Mouse (Mus musculus) heart, postnatal 0 days (tissue): ENCODE data around the gene Rtn4ip1. TPM values are rescaled to one million over a fixed set of nuclear protein-coding genes. Genes with fewer than 3 reads are reported as not detected.

Experiments
- ATAC-seq: fragments of 200-750 bp; cut with Nextera tagmentation; 2 replicates; pipeline ENCODE4 v1.8.0; 2017; ENCODE audit warnings: low read depth, moderate number of reproducible peaks, moderate library complexity; ENCODE audit not compliant: insufficient read depth
- DNase-seq: peaks from one replicate; pipeline ENCODE4 v3.0.0-alpha.2; 2016; ENCODE audit warnings: low spot score
- H3K27ac ChIP-seq: fragments of 300-500 bp; sonication (generic); 2 replicates; pipeline ENCODE4 v1.5.1; 2014; ENCODE audit warnings: low read depth, mild to moderate bottlenecking
- H3K27me3 ChIP-seq: fragments of 300-500 bp; sonication (generic); 2 replicates; pipeline ENCODE4 v1.6.1; 2014; ENCODE audit warnings: low read length, mixed read lengths; ENCODE audit not compliant: control insufficient read depth, insufficient read depth
- H3K36me3 ChIP-seq: fragments of 300-500 bp; sonication (generic); replicated peaks from 2 replicates; pipeline ENCODE4 v1.6.1; 2014; ENCODE audit warnings: low read length, mixed read lengths; ENCODE audit not compliant: control insufficient read depth, insufficient read depth
- H3K4me1 ChIP-seq: fragments of 300-500 bp; sonication (generic); 2 replicates; pipeline ENCODE4 v1.6.1; 2014; ENCODE audit warnings: antibody characterized with exemption; ENCODE audit not compliant: control insufficient read depth, insufficient read depth
- H3K4me2 ChIP-seq: fragments of 300-500 bp; sonication (generic); 2 replicates; pipeline ENCODE4 v1.6.1; 2014; ENCODE audit warnings: low read depth, mild to moderate bottlenecking, low read length, moderate library complexity
- H3K4me3 ChIP-seq: fragments of 300-500 bp; sonication (generic); 2 replicates; pipeline ENCODE4 v1.5.1; 2014; ENCODE audit warnings: low read depth, low read length
- H3K9ac ChIP-seq: fragments of 300-500 bp; sonication (generic); replicated peaks from 2 replicates; pipeline ENCODE4 v1.6.1; 2014; ENCODE audit warnings: low read depth, low read length, mixed read lengths
- H3K9me3 ChIP-seq: fragments of 300-500 bp; sonication (generic); replicated peaks from 2 replicates; pipeline ENCODE4 v1.6.1; 2016; ENCODE audit warnings: low read length; ENCODE audit not compliant: control insufficient read depth
- CTCF ChIP-seq: IDR thresholded peaks from 2 replicates; pipeline ENCODE4 v1.5.1; 2016; ENCODE audit warnings: antibody characterized with exemption, control low read depth, low read depth
- EP300 ChIP-seq: IDR thresholded peaks from 2 replicates; pipeline ENCODE4 v1.6.1; 2016; ENCODE audit warnings: antibody characterized with exemption, low read depth
- WGBS: fragments of 180-500 bp; shearing (Covaris S2); extraction: QIAGEN DNeasy Blood & Tissue Kit; methylation state at CpG from one replicate; pipeline ENCODE4 v1.1.7; 2014; 5-methylcytosine and 5-hydroxymethylcytosine counted together
- polyA plus RNA-seq: library from polyadenylated mRNA; unstranded; fragments of >200 nt; fragmentation: Nextera tagmentation; extraction: Ambion mirVana; gene quantifications from 2 replicates; pipeline ENCODE4 v1.2.1, GENCODE M21; 2015
- total RNA-seq: library from RNA; depleted of rRNA; stranded (reverse); fragments of >200 nt; gene quantifications from 2 replicates; pipeline ENCODE4 v1.2.3, GENCODE M21; 2014; ENCODE audit warnings: low replicate concordance

The Rtn4ip1 gene
- total and polyA plus RNA-seq, 2 experiments from 2014 or later = 12.0 to 32.9 TPM

- H3K36me3 ChIP-seq = no peaks in the 10 kb centered on the region
- no peak overlapping the region for H3K4me3 ChIP-seq
- DNase-seq = no peak
- no peak overlapping the region for H3K4me2 ChIP-seq
- 90% methylated on average over 1 of the region's 1 CpGs for WGBS
- H3K9me3 ChIP-seq = no peaks in the 10 kb centered on the region
- no peak for ATAC-seq
- no peak for TF ChIP-seq EP300
- no peak for TF ChIP-seq CTCF
- H3K9ac ChIP-seq = no peak overlapping the region
- H3K27ac ChIP-seq = no peak overlapping the region
- H3K27me3 ChIP-seq = no peaks in the 10 kb centered on the region
- H3K4me1 ChIP-seq = peaks cover 20% of the 10 kb centered on the region
Observed at GRCm38 (mm10) chr10:43904569-43904968, 3.0 kb downstream of the Rtn4ip1 start.

DNA sequence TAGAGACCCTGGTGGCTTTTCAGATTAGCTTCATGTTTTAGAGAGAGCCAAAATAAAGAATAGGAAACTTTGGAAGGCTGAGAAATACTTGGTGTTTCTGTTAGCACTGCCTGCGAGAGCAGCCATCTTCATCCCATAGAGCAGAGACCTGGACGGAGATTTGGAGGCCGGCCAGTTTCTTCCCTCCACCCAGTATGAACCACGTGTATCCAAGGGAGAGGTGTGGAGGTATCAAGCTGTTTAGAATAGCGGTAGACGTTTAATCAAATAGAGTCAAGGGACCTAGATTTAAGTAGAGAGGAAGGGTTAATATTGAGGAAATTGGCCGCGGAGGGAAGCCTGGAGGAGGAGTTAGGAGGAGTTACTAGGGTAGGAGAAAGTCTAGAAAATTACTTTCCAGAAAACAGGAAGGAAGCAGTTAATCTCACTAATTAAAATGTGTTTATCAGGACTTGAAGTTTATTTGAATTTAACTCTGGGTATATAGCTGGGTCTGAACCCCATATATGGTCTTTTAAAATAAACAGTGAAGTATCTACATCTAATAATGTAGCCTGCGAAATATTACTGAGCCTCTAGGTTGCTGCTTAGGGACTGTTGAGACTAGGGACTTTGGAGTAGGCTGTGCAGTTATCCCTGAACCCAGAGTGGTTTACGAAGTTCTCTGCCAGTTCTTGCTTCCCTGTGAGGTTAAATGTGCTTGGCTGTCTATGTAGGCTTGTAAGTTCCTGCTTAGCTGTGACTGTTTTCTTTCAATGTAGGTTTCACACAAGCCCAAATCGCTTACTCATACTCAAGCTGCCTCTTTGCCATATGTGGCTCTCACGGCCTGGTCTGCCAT lies 8.6 kb downstream of the Rtn4ip1 start:
- WGBS = 83% methylated on average over 12 of the region's 12 CpGs
- TF ChIP-seq CTCF (no peak), EP300 (no peak)
- no peak overlapping the region for H3K27ac ChIP-seq

DNA sequence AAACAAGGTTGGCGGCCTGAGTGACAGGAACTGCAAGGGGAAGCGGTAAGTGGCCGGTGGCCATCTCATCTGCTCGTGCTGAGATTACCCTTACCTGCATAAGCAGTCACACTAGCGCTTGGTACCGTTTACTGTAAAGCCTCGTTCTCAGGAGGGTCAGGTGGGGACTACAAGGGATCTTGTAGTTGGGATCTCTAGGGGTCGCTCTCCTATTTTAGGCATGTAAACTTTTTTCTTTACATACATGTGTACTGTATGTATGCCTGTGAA lies 9.2 kb downstream of the Rtn4ip1 start:
- ATAC-seq = no peak
- no peaks in the 10 kb centered on the region for H3K9me3 ChIP-seq
- no peak overlapping the region for H3K4me2 ChIP-seq
- 86% methylated on average over 8 of the region's 8 CpGs for WGBS
- no peaks in the 10 kb centered on the region for H3K27me3 ChIP-seq
- H3K4me1 ChIP-seq = no peaks in the 10 kb centered on the region
- peaks cover 11% of the 10 kb centered on the region; the same call in 1 of the 2 replicates for H3K36me3 ChIP-seq
- no peak overlapping the region for H3K27ac ChIP-seq
- H3K9ac ChIP-seq = no peak overlapping the region
- no peak for DNase-seq
- H3K4me3 ChIP-seq = no peak overlapping the region
- TF ChIP-seq EP300 (no peak), CTCF (no peak)

More for the DNA sequence above, 8.6 kb downstream of the Rtn4ip1 start:
- H3K27me3 ChIP-seq = no peaks in the 10 kb centered on the region
- no peak overlapping the region for H3K4me3 ChIP-seq
- no peaks in the 10 kb centered on the region for H3K4me1 ChIP-seq
- DNase-seq = no peak
- H3K9me3 ChIP-seq = no peaks in the 10 kb centered on the region
- no peak overlapping the region for H3K9ac ChIP-seq
- H3K36me3 ChIP-seq = peaks cover 11% of the 10 kb centered on the region; the same call in 1 of the 2 replicates
- H3K4me2 ChIP-seq = no peak overlapping the region
- no peak for ATAC-seq

DNA sequence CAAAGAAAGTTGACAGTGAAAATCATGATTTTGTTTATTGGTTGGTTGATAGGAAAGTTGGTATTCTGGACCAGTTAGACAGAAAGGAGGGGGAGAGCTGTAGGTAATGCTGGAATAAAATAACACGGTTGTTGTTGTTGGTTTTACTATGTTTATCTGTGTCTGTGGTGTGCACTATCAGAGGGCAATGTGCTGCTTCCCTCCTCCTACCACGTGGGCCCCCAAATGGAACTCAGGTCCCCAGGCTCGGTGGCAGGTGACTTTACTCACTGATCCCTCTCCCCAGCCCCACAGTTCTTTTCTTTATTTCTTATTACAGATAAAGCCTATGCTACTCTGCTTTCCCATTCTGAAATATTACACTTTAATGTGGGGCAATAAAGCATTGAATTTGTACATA lies 10.6 kb downstream of the Rtn4ip1 start:
- Histone ChIP-seq H3K9ac (no peak overlapping the region), H3K4me3 (no peak overlapping the region), H3K4me2 (no peak overlapping the region), H3K36me3 (peaks cover 11% of the 10 kb centered on the region; the same call in 1 of the 2 replicates), H3K9me3 (no peaks in the 10 kb centered on the region), H3K27ac (no peak overlapping the region), H3K4me1 (peaks cover 6% of the 10 kb centered on the region), H3K27me3 (no peaks in the 10 kb centered on the region)
- DNase-seq (no peak), ATAC-seq (no peak)
- TF ChIP-seq CTCF (no peak), EP300 (no peak)
- 79% methylated on average over 3 of the region's 3 CpGs for WGBS

- Histone ChIP-seq H3K4me1 (peaks cover 11% of the 10 kb centered on the region), H3K4me2 (no peak overlapping the region), H3K9ac (no peak overlapping the region), H3K4me3 (no peak overlapping the region), H3K27me3 (no peaks in the 10 kb centered on the region), H3K36me3 (peaks cover 3% of the 10 kb centered on the region; the same call in 1 of the 2 replicates), H3K9me3 (no peaks in the 10 kb centered on the region), H3K27ac (no peak overlapping the region)
- TF ChIP-seq EP300 (no peak), CTCF (no peak)
- ATAC-seq (no peak), DNase-seq (no peak)
- WGBS = 83% methylated on average over 12 of the region's 12 CpGs
Observed at GRCm38 (mm10) chr10:43916181-43916580, 14.6 kb downstream of the Rtn4ip1 start.

GRCm38 (mm10) chr10:43916737-43917136 lies 15.1 kb downstream of the Rtn4ip1 start:
- TF ChIP-seq CTCF (no peak), EP300 (no peak)
- no peak overlapping the region for H3K27ac ChIP-seq
- no peak overlapping the region for H3K9ac ChIP-seq
- no peaks in the 10 kb centered on the region for H3K9me3 ChIP-seq
- H3K36me3 ChIP-seq = no peaks in the 10 kb centered on the region
- no peaks in the 10 kb centered on the region for H3K27me3 ChIP-seq
- H3K4me1 ChIP-seq = peaks cover 11% of the 10 kb centered on the region
- no peak overlapping the region for H3K4me3 ChIP-seq
- ATAC-seq = no peak
- no peak overlapping the region for H3K4me2 ChIP-seq
- no peak for DNase-seq
- WGBS = 58% methylated on average over 2 of the region's 2 CpGs
